Mouse (Mus musculus): ENCODE results near the gene Htr2c. TPM values are rescaled to one million over a fixed set of nuclear protein-coding genes. Genes with fewer than 3 reads are reported as not detected.

The Htr2c gene
- polyA plus RNA-seq, 1 experiment from 2014 or later: 0.16 TPM

DNA sequence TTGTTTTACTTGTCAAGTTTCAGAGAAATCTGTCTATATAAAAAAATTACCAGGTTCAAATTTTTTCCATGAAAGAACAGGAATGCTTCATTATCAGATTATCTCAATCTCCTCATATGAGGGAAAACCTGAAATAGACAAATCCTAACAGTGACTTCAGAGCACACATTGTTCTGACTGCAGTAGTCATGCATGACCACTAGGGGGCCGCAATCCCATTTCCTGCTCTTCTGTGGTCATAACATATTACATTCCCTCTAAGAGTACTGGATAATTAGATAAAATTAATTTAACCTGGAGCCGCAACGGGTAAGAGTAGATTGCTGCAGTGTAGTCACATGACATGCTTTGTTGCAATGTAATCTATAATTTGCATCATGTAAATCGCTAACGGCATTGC, 17.6 kb downstream of the Htr2c start:
- no peaks in the 10 kb centered on the region for H3K4me1 ChIP-seq (ENCODE audit: control insufficient read depth, insufficient read depth, low read length)
- H3K36me3 ChIP-seq (ENCODE audit: control insufficient read depth, insufficient read depth, low read length): no peaks in the 10 kb centered on the region
- H3K27ac ChIP-seq (ENCODE audit: low read length): no peak overlapping the region
- ATAC-seq (ENCODE audit: insufficient number of reproducible peaks, insufficient read depth, low FRiP score, low read depth): no peak
- no peak overlapping the region for H3K4me3 ChIP-seq (ENCODE audit: low read depth, low read length)
- no peak overlapping the region for H3K4me2 ChIP-seq (replicated peaks; ENCODE audit: low read depth, low read length)
- H3K9ac ChIP-seq (replicated peaks; ENCODE audit: low read depth, low read length): no peak overlapping the region
- WGBS: 60% methylated on average over 5 of the region's 5 CpGs
- H3K9me3 ChIP-seq (ENCODE audit: control insufficient read depth, low read depth, low read length): no peaks in the 10 kb centered on the region
- H3K27me3 ChIP-seq (ENCODE audit: control insufficient read depth, insufficient read depth, low read length): no peaks in the 10 kb centered on the region

DNA sequence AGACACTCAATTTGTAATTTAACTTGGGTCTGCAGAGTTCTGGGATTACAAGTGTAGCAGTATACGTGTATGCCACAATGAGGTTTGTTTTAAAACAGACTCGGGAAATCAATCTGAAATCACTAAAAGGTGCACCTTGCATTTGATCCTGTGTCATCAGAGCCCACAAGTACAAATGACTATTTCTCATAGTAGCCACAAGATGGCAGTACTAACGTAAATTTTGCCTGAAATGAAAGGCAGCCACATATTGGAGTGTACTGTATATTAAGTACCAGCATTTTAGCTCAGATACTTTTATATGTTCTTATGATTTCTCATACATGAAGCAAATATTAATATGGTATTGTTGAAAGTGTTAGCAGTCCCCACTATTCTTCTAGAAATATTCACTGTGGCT, 93.4 kb downstream of the Htr2c start:
- no peaks in the 10 kb centered on the region for H3K27me3 ChIP-seq (ENCODE audit: control insufficient read depth, insufficient read depth, low read length)
- H3K4me3 ChIP-seq (ENCODE audit: low read depth, low read length): no peak overlapping the region
- H3K27ac ChIP-seq (ENCODE audit: low read length): no peak overlapping the region
- H3K9ac ChIP-seq (replicated peaks; ENCODE audit: low read depth, low read length): no peak overlapping the region
- 29% methylated on average over 3 of the region's 3 CpGs for WGBS
- no peaks in the 10 kb centered on the region for H3K4me1 ChIP-seq (ENCODE audit: control insufficient read depth, insufficient read depth, low read length)
- ATAC-seq (ENCODE audit: insufficient number of reproducible peaks, insufficient read depth, low FRiP score, low read depth): no peak
- H3K36me3 ChIP-seq (ENCODE audit: control insufficient read depth, insufficient read depth, low read length): no peaks in the 10 kb centered on the region
- no peak overlapping the region for H3K4me2 ChIP-seq (replicated peaks; ENCODE audit: low read depth, low read length)
- H3K9me3 ChIP-seq (ENCODE audit: control insufficient read depth, low read depth, low read length): no peaks in the 10 kb centered on the region

- H3K9ac ChIP-seq (replicated peaks; ENCODE audit: low read depth, low read length): no peak overlapping the region
- H3K4me3 ChIP-seq (ENCODE audit: low read depth, low read length): no peak overlapping the region
- no peak overlapping the region for H3K4me2 ChIP-seq (replicated peaks; ENCODE audit: low read depth, low read length)
- no peaks in the 10 kb centered on the region for H3K27me3 ChIP-seq (ENCODE audit: control insufficient read depth, insufficient read depth, low read length)
- no peaks in the 10 kb centered on the region for H3K9me3 ChIP-seq (ENCODE audit: control insufficient read depth, low read depth, low read length)
- no peak for ATAC-seq (ENCODE audit: insufficient number of reproducible peaks, insufficient read depth, low FRiP score, low read depth)
- H3K27ac ChIP-seq (ENCODE audit: low read length): no peak overlapping the region
- H3K36me3 ChIP-seq (ENCODE audit: control insufficient read depth, insufficient read depth, low read length): no peaks in the 10 kb centered on the region
- no peaks in the 10 kb centered on the region for H3K4me1 ChIP-seq (ENCODE audit: control insufficient read depth, insufficient read depth, low read length)
Observed at GRCm38 (mm10) chrX:147071622-147072021, 109.3 kb downstream of the Htr2c start.

DNA sequence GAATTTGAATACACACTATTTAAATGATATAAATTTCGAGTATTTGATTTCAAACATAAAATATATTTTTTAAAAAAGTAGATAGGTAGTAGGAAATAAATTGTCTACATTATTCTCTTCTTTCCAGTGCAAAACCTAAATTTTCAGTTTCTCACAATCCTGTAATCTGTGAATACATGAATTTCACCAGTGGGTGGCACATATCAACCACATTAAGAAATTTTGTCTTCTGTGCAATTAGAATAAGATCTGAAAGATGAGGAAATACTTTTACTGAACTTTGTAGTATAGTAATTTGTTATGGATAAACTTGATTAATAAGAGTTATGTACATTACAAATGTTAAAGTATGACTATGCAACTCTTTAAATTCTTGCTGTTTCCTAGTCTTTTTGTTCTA, 156.8 kb downstream of the Htr2c start:
- Histone ChIP-seq H3K4me2 (replicated peaks; ENCODE audit: low read depth, low read length) (no peak overlapping the region), H3K9ac (replicated peaks; ENCODE audit: low read depth, low read length) (no peak overlapping the region), H3K27me3 (ENCODE audit: control insufficient read depth, insufficient read depth, low read length) (no peaks in the 10 kb centered on the region), H3K27ac (ENCODE audit: low read length) (no peak overlapping the region), H3K9me3 (ENCODE audit: control insufficient read depth, low read depth, low read length) (no peaks in the 10 kb centered on the region), H3K36me3 (ENCODE audit: control insufficient read depth, insufficient read depth, low read length) (no peaks in the 10 kb centered on the region), H3K4me1 (ENCODE audit: control insufficient read depth, insufficient read depth, low read length) (no peaks in the 10 kb centered on the region), H3K4me3 (ENCODE audit: low read depth, low read length) (no peak overlapping the region)
- WGBS: 30% methylated on average over 1 of the region's 1 CpGs
- ATAC-seq (ENCODE audit: insufficient number of reproducible peaks, insufficient read depth, low FRiP score, low read depth): no peak

GRCm38 (mm10) chrX:147215251-147215650, 252.9 kb downstream of the Htr2c start:
- no peaks in the 10 kb centered on the region for H3K4me1 ChIP-seq (ENCODE audit: control insufficient read depth, insufficient read depth, low read length)
- no peak overlapping the region for H3K4me2 ChIP-seq (replicated peaks; ENCODE audit: low read depth, low read length)
- H3K27ac ChIP-seq (ENCODE audit: low read length): no peak overlapping the region
- no peak for ATAC-seq (ENCODE audit: insufficient number of reproducible peaks, insufficient read depth, low FRiP score, low read depth)
- no peaks in the 10 kb centered on the region for H3K9me3 ChIP-seq (ENCODE audit: control insufficient read depth, low read depth, low read length)
- H3K9ac ChIP-seq (replicated peaks; ENCODE audit: low read depth, low read length): no peak overlapping the region
- H3K4me3 ChIP-seq (ENCODE audit: low read depth, low read length): no peak overlapping the region
- no peaks in the 10 kb centered on the region for H3K27me3 ChIP-seq (ENCODE audit: control insufficient read depth, insufficient read depth, low read length)
- no peaks in the 10 kb centered on the region for H3K36me3 ChIP-seq (ENCODE audit: control insufficient read depth, insufficient read depth, low read length)

GRCm38 (mm10) chrX:147217382-147218013, 255.2 kb downstream of the Htr2c start:
- 56% methylated on average over 3 of the region's 3 CpGs for WGBS
- no peaks in the 10 kb centered on the region for H3K27me3 ChIP-seq (ENCODE audit: control insufficient read depth, insufficient read depth, low read length)
- H3K4me1 ChIP-seq (ENCODE audit: control insufficient read depth, insufficient read depth, low read length): no peaks in the 10 kb centered on the region
- no peak for ATAC-seq (ENCODE audit: insufficient number of reproducible peaks, insufficient read depth, low FRiP score, low read depth)
- no peaks in the 10 kb centered on the region for H3K9me3 ChIP-seq (ENCODE audit: control insufficient read depth, low read depth, low read length)
- no peak overlapping the region for H3K4me3 ChIP-seq (ENCODE audit: low read depth, low read length)
- no peaks in the 10 kb centered on the region for H3K36me3 ChIP-seq (ENCODE audit: control insufficient read depth, insufficient read depth, low read length)
- no peak overlapping the region for H3K9ac ChIP-seq (replicated peaks; ENCODE audit: low read depth, low read length)
- H3K4me2 ChIP-seq (replicated peaks; ENCODE audit: low read depth, low read length): no peak overlapping the region
- no peak overlapping the region for H3K27ac ChIP-seq (ENCODE audit: low read length)

DNA sequence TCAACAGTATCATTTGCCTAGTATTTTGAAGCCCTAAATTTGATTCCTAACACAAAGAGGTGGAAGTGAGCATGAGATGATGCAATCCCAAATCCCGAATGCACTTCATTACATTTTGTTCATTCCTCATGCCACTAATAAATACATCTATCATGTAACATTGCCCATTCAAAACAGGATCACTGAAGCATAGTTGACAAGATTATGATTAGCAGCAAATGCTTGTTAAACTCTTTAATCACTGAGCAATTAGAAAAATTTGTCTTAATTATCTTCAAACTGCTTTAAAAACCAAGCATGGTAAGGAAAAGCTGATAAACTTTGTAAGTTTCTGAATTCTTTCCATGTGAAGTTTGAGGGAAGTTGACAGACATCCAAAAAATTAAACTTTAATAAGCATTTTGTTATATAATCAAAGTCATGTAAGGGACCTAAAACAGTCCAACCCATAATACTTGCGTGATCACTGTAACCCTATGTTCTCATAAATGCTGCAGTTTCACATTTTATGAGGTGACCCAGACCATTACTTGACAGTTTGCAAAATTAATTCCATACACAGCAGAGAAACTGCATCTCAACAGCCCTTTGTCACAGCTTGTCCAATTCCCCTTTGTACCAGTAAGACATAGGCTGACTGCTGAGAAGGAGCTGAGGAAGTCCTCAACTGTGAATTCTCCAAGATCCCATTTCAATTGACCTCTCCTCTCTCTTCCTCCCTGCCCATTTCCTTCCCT, 276.7 kb downstream of the Htr2c start:
- 65% methylated on average over 2 of the region's 2 CpGs for WGBS
- no peak for ATAC-seq (ENCODE audit: insufficient number of reproducible peaks, insufficient read depth, low FRiP score, low read depth)

More for the DNA sequence above, 276.7 kb downstream of the Htr2c start:
- Histone ChIP-seq H3K9me3 (ENCODE audit: control insufficient read depth, low read depth, low read length) (no peaks in the 10 kb centered on the region), H3K4me2 (replicated peaks; ENCODE audit: low read depth, low read length) (no peak overlapping the region), H3K4me3 (ENCODE audit: low read depth, low read length) (no peak overlapping the region), H3K36me3 (ENCODE audit: control insufficient read depth, insufficient read depth, low read length) (no peaks in the 10 kb centered on the region), H3K27ac (ENCODE audit: low read length) (no peak overlapping the region), H3K4me1 (ENCODE audit: control insufficient read depth, insufficient read depth, low read length) (no peaks in the 10 kb centered on the region), H3K27me3 (ENCODE audit: control insufficient read depth, insufficient read depth, low read length) (no peaks in the 10 kb centered on the region), H3K9ac (replicated peaks; ENCODE audit: low read depth, low read length) (no peak overlapping the region)

All from stomach, embryonic 14.5 days (tissue).